Mouse (Mus musculus) bone marrow, adult 2 months (tissue): ENCODE measurements around the gene Thap11. TPM values are rescaled to one million over a fixed set of nuclear protein-coding genes. Genes with fewer than 3 reads are reported as not detected.

Experiments
- H3K27ac ChIP-seq: fragments of 200-500 bp; 2 replicates; pipeline ENCODE4 v1.5.1; 2012; ENCODE audit warnings: low read depth, mild to moderate bottlenecking, control low read depth, inconsistent platforms, low read length; ENCODE audit not compliant: control insufficient read depth, poor library complexity, insufficient read depth
- H3K4me1 ChIP-seq: fragments of 200-500 bp; 2 replicates; pipeline ENCODE4 v1.6.1; 2011; ENCODE audit warnings: low read length; ENCODE audit not compliant: control insufficient read depth, insufficient read depth
- H3K4me3 ChIP-seq: fragments of 200-500 bp; replicated peaks from 2 replicates; pipeline ENCODE3; 2011; ENCODE audit warnings: mild to moderate bottlenecking, low read depth, low read length, control low read depth; ENCODE audit not compliant: control insufficient read depth
- CTCF ChIP-seq: fragments of 200-500 bp; IDR thresholded peaks from 2 replicates; pipeline ENCODE4 v1.5.1; 2011; ENCODE audit warnings: low read length, control low read depth; ENCODE audit not compliant: control insufficient read depth, insufficient read depth
- POLR2A ChIP-seq: fragments of 200-500 bp; IDR thresholded peaks from 2 replicates; pipeline ENCODE4 v1.6.1; 2011; ENCODE audit warnings: low read depth, mild to moderate bottlenecking, control low read depth, low read length, borderline replicate concordance; ENCODE audit not compliant: control insufficient read depth
- WGBS: fragments of 180-500 bp; shearing (Covaris S2); methylation state at CpG from one replicate; pipeline ENCODE4 v1.1.7; 2018; 5-methylcytosine and 5-hydroxymethylcytosine counted together
- polyA plus RNA-seq: library from polyadenylated mRNA; stranded (reverse); fragments of >200 nt; gene quantifications from 2 replicates; pipeline ENCODE4 v1.2.4, GENCODE M21; 2011; ENCODE audit warnings: low replicate concordance; ENCODE audit not compliant: missing spikeins, insufficient read depth, insufficient read length

Thap11 gene
- polyA plus RNA-seq, 1 experiment, result 12.6 TPM

DNA sequence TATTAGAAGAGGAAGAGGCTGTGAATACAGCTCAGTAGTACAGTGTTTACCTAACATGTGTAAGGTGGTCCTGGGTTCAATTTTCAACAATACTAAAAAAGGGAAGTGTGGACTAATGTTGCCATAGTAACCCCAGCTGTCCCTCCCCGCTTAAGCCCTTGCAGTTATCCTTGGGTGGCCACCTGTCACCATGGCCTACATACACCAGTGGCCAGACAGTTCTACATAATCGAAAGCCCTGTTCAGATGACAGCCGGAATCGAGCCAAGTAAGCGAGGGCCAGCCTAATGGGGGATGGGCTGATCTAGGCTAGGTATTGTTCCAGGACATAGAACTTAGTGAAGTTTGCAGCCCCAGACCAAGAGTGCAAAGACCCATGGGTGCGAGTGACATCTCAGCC lies 17.9 kb upstream of the Thap11 start:
- Histone ChIP-seq H3K4me1 (no peaks in the 10 kb centered on the region), H3K4me3 (no peak overlapping the region), H3K27ac (no peak overlapping the region)
- TF ChIP-seq CTCF, result no peak
- no peak for TF ChIP-seq POLR2A
- WGBS, result 70% methylated on average over 6 of the region's 6 CpGs

DNA sequence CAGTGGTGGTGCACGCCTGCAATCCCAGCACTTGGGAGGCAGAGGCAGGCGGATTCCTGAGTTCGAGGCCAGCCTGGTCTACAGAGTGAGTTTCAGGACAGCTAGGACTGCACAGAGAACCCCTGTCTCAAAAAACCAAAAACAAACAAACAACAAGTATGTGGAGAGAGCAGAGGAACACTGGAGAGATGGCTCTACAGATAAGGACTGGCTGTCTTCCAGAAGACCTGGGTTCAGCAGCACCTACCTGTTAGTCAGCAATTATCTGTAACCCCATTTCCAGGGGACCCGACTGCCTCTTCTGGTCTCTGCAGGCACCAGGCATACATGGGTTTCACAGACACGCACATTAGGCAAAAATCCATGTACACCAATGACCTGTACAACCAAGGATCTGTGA lies 15.7 kb upstream of the Thap11 start:
- no peak overlapping the region for H3K27ac ChIP-seq
- WGBS, result 74% methylated on average over 5 of the region's 5 CpGs
- no peaks in the 10 kb centered on the region for H3K4me1 ChIP-seq
- no peak overlapping the region for H3K4me3 ChIP-seq
- TF ChIP-seq CTCF, result no peak
- TF ChIP-seq POLR2A, result no peak

DNA sequence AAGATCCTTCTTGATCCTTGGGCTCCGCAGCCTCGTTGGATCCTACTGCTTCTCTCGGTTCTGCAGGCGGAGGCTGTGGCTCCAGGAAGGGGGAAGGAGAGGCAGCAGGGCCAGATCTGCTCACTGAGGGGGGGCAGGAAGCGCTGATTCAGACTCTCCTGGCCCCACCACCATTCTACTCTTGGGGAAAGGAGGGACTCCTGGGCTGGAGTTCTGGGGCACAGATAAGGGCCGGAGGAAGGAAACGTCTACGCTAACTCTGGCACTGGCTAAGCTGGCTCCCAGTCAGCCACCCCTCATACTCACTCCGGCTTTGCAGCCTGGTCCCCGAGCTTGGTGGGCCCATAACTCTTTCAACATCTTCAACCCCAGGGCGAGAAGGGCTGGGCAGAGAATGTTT lies 8.3 kb upstream of the Thap11 start:
- no peak for TF ChIP-seq POLR2A
- TF ChIP-seq CTCF, result no peak
- Histone ChIP-seq H3K4me1 (no peaks in the 10 kb centered on the region), H3K4me3 (no peak overlapping the region), H3K27ac (no peak overlapping the region)
- 46% methylated on average over 11 of the region's 11 CpGs for WGBS

DNA sequence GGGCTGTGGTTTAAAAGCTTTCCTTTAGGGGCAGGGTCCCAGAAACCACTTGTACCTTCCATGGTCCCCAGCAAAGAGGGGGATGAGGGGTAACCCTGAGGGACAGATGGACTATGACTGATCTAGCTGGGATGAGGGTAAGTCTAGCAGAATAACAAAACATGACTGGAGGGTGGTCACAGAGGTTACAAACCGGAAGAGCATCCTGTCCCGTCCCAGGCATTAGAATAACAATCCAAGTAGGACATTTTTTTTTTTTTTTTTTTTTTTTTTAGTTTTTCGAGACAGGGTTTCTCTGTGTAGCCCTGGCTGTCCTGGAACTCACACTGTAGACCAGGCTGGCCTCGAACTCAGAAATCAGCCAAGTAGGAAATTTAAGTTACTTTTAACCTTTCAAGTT lies 4.9 kb upstream of the Thap11 start:
- TF ChIP-seq CTCF, result no peak
- no peak for TF ChIP-seq POLR2A
- no peak overlapping the region for H3K4me3 ChIP-seq
- 79% methylated on average over 4 of the region's 4 CpGs for WGBS
- H3K27ac ChIP-seq, result no peak overlapping the region
- peaks cover 1% of the 10 kb centered on the region; the same call in 1 of the 2 replicates for H3K4me1 ChIP-seq

DNA sequence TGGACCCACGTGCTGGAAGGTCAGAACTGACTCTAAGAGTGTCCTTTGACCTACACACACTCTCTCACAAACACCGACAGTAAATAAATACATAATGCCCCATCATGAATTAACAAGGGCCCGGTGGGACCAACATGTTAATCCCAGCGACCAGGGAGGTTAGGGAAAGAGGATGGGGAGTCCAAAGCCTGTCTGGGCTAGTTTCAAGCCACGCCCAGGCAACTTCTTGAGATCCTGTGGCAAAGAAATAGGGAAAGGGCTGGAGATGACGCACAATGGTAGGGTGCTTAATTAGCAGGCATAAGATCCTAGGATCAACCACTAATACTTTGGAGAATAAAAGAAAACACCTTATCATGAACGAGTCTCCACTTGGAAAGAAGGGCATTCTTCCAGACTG lies 4.3 kb upstream of the Thap11 start:
- Histone ChIP-seq H3K4me1 (peaks cover 1% of the 10 kb centered on the region; the same call in 1 of the 2 replicates), H3K4me3 (peak overlapping the region; percentile 37)
- WGBS, result 81% methylated on average over 7 of the region's 7 CpGs

DNA sequence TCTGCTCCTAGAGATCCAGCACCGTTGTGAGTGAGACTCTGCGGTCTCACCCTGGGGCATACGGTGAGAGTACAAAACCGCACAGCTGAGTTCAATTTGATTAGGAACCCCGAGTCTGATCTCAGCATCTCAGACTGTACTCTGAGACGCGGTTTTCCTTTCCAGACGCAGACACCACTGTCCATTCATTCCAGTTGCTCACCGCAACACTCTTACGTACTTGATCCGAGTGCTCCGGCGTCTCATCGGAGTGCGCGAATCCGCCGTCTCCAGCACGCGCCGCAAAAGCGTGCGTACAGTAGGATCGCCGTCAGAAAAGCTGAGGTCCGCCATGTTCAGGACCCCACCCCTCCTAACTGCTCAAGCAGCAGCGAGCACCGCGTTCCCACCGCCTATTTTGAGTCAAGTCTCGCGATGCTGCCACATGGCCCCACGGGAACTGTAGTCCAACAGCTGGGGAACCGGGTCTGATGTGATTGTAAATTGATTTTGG lies 3.2 kb upstream of the Thap11 start:
- peak overlapping the region; percentile 98 for H3K4me3 ChIP-seq
- WGBS, result under 1% methylated on average over 34 of the region's 34 CpGs
- TF ChIP-seq CTCF (no peak), POLR2A (peak; percentile 93)
- peaks cover 1% of the 10 kb centered on the region; the same call in 1 of the 2 replicates for H3K4me1 ChIP-seq
- H3K27ac ChIP-seq, result peak overlapping the region; percentile 65

More for the DNA sequence above, 4.3 kb upstream of the Thap11 start:
- H3K27ac ChIP-seq, result no peak overlapping the region
- TF ChIP-seq CTCF (no peak), POLR2A (no peak)

DNA sequence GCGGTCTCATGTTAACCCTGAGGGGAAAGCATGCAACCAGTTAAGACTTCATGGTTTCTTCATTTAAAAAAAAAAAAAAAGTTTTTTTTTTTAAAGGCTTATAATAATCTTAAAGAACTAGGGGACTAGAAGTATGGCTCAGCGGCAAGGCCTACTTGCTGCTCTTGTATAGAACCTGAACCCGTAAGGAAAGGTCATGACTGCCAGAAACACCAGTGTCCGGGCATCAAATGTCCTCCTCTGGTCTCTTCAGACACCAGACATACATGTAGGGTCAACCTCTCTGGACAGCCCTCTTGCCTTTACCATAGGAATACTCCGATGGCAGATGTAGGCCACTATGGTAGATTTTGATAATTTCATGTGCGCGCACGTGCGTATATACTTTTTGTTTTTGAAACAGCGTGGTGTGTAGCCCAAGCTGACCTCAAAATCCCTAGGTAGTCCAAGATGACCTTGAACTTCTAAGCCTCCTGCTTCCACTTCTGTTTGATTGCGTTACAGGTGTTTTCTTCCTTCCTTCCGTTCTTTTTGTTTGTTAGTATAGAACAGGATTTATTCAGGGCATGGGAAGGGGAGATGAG lies 2.7 kb upstream of the Thap11 start:
- peak overlapping the region; percentile 98 for H3K4me3 ChIP-seq
- peaks cover 1% of the 10 kb centered on the region; the same call in 1 of the 2 replicates for H3K4me1 ChIP-seq
- WGBS, result 78% methylated on average over 12 of the region's 12 CpGs
- H3K27ac ChIP-seq, result no peak overlapping the region; the same call in 1 of the 2 replicates
- TF ChIP-seq POLR2A (no peak), CTCF (no peak)

DNA sequence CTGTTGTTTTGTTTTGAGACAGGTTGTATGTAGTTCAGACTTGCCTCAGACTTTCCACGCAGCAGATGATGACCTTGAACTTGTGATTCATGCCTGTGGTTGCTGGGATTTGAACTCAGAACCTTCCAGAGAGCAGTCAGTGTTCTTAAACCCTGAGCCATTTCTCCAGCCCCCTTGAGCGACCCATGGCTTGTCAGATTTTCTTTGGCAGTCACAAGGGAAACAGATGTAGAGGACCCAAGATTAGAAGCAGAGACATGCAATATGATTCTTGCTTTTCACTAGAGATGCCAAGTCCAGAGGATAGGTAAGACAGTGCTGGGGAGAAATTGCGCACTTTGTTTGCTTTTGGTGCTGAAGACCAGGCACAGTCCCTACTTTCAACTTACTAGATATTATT lies 1.8 kb upstream of the Thap11 start, which contains the start of gene Cenpt:
Gene Cenpt (minus strand): TSS at position 101 of the 400 bp plus-strand sequence.
- Histone ChIP-seq H3K4me1 (peaks cover 3% of the 10 kb centered on the region; the same call in 1 of the 2 replicates), H3K4me3 (no peak within 1 kb of the TSS), H3K27ac (no peak within 1 kb of the TSS)
- TF ChIP-seq CTCF (no peak), POLR2A (no peak)
- 90% methylated on average over 3 of the region's 3 CpGs for WGBS

DNA sequence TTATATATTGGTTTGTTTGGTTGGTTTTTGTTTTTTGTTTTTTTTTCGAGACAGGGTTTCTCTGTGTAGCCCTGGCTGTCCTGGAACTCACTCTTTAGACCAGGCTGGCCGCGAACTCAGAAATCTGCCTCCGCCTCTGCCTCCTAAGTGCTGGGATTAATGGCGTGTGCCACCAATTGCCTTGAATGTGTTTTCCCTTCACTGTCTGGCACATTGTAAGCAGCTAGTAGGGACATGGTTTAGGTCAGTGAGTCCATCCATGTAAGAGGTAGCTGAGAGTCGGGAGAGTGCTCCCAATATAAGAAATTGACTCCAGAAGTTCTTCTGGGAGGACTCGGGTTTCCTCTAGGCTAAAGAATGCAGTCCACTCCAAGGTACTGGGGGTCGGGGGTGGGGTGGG lies 629 bp upstream of the Thap11 start:
- TF ChIP-seq CTCF (no peak), POLR2A (no peak)
- WGBS, result 31% methylated on average over 8 of the region's 8 CpGs
- Histone ChIP-seq H3K27ac (no peak overlapping the region), H3K4me3 (no peak overlapping the region), H3K4me1 (peaks cover 3% of the 10 kb centered on the region; the same call in 1 of the 2 replicates)
